Mouse (Mus musculus) heart, postnatal 0 days (tissue): ENCODE measurements around the gene Gm11992. TPM values are rescaled to one million over a fixed set of nuclear protein-coding genes. Genes with fewer than 3 reads are reported as not detected.

Experiments
- ATAC-seq: fragments of 200-750 bp; cut with Nextera tagmentation; 2 replicates; pipeline ENCODE4 v1.8.0; 2017; ENCODE audit warnings: low read depth, moderate number of reproducible peaks, moderate library complexity; ENCODE audit not compliant: insufficient read depth
- DNase-seq: peaks from one replicate; pipeline ENCODE4 v3.0.0-alpha.2; 2016; ENCODE audit warnings: low spot score
- H3K27ac ChIP-seq: fragments of 300-500 bp; sonication (generic); 2 replicates; pipeline ENCODE4 v1.5.1; 2014; ENCODE audit warnings: low read depth, mild to moderate bottlenecking
- H3K27me3 ChIP-seq: fragments of 300-500 bp; sonication (generic); 2 replicates; pipeline ENCODE4 v1.6.1; 2014; ENCODE audit warnings: low read length, mixed read lengths; ENCODE audit not compliant: control insufficient read depth, insufficient read depth
- H3K36me3 ChIP-seq: fragments of 300-500 bp; sonication (generic); replicated peaks from 2 replicates; pipeline ENCODE4 v1.6.1; 2014; ENCODE audit warnings: low read length, mixed read lengths; ENCODE audit not compliant: control insufficient read depth, insufficient read depth
- H3K4me1 ChIP-seq: fragments of 300-500 bp; sonication (generic); 2 replicates; pipeline ENCODE4 v1.6.1; 2014; ENCODE audit warnings: antibody characterized with exemption; ENCODE audit not compliant: control insufficient read depth, insufficient read depth
- H3K4me2 ChIP-seq: fragments of 300-500 bp; sonication (generic); 2 replicates; pipeline ENCODE4 v1.6.1; 2014; ENCODE audit warnings: low read depth, mild to moderate bottlenecking, low read length, moderate library complexity
- H3K4me3 ChIP-seq: fragments of 300-500 bp; sonication (generic); 2 replicates; pipeline ENCODE4 v1.5.1; 2014; ENCODE audit warnings: low read depth, low read length
- H3K9ac ChIP-seq: fragments of 300-500 bp; sonication (generic); replicated peaks from 2 replicates; pipeline ENCODE4 v1.6.1; 2014; ENCODE audit warnings: low read depth, low read length, mixed read lengths
- H3K9me3 ChIP-seq: fragments of 300-500 bp; sonication (generic); replicated peaks from 2 replicates; pipeline ENCODE4 v1.6.1; 2016; ENCODE audit warnings: low read length; ENCODE audit not compliant: control insufficient read depth
- CTCF ChIP-seq: IDR thresholded peaks from 2 replicates; pipeline ENCODE4 v1.5.1; 2016; ENCODE audit warnings: antibody characterized with exemption, control low read depth, low read depth
- EP300 ChIP-seq: IDR thresholded peaks from 2 replicates; pipeline ENCODE4 v1.6.1; 2016; ENCODE audit warnings: antibody characterized with exemption, low read depth
- whole genome bisulfite sequencing: fragments of 180-500 bp; shearing (Covaris S2); extraction: QIAGEN DNeasy Blood & Tissue Kit; methylation state at CpG from one replicate; pipeline ENCODE4 v1.1.7; 2014; 5-methylcytosine and 5-hydroxymethylcytosine counted together
- polyA plus RNA-seq: library from polyadenylated mRNA; unstranded; fragments of >200 nt; fragmentation: Nextera tagmentation; extraction: Ambion mirVana; gene quantifications from 2 replicates; pipeline ENCODE4 v1.2.1, GENCODE M21; 2015
- total RNA-seq: library from RNA; depleted of rRNA; stranded (reverse); fragments of >200 nt; gene quantifications from 2 replicates; pipeline ENCODE4 v1.2.3, GENCODE M21; 2014; ENCODE audit warnings: low replicate concordance; rRNA removed

Gene Gm11992
- total and polyA plus RNA-seq, 2 experiments from 2014 or later = 7.7 to 11.3 TPM

GRCm38 (mm10) chr11:9118421-9119121 is 70.2 kb downstream of the Gm11992 start:
- Histone ChIP-seq H3K36me3 (no peaks in the 10 kb centered on the region; the same call in 1 of the 2 replicates), H3K27ac (peak overlapping the region; percentile 89), H3K4me1 (peaks cover 14% of the 10 kb centered on the region), H3K9me3 (no peaks in the 10 kb centered on the region), H3K27me3 (0 out of 2 replicates have a peak, but pooled peaks cover 8% of the 10 kb centered on the region), H3K4me3 (peak overlapping the region; percentile 67), H3K9ac (peak overlapping the region; percentile 60), H3K4me2 (peak overlapping the region; percentile 96)
- WGBS = under 1% methylated on average over 40 of the region's 40 CpGs
- peak; percentile 75 for ATAC-seq
- DNase-seq = peak; percentile 55
- no peak for TF ChIP-seq EP300
- TF ChIP-seq CTCF = no peak

Other genes with a start within 250 kb of the Gm11992 start
- not detected in 2 replicates for gene Pkd1l1, start 75.3 kb upstream of the Gm11992 start, total RNA-seq
- gene Pkd1l1, start 75.3 kb upstream of the Gm11992 start, polyA plus RNA-seq = 0.01 TPM in 1 of 2 replicates, not detected in the other
- gene Hus1, start 37.4 kb upstream of the Gm11992 start, total RNA-seq = 13.7 and 14.4 TPM in 2 replicates
- 8.1 and 8.4 TPM in 2 replicates for gene Hus1, start 37.4 kb upstream of the Gm11992 start, polyA plus RNA-seq
- gene Sun3, start 397 bp downstream of the Gm11992 start, total RNA-seq = 1.9 TPM in 1 of 2 replicates, not detected in the other
- 2.3 and 3.0 TPM in 2 replicates for gene Sun3, start 397 bp downstream of the Gm11992 start, polyA plus RNA-seq
- 63.2 and 81.4 TPM in 2 replicates for gene Upp1, start 69.5 kb downstream of the Gm11992 start, total RNA-seq
- 65.0 and 73.4 TPM in 2 replicates for gene Upp1, start 69.5 kb downstream of the Gm11992 start, polyA plus RNA-seq
- under 0.01 and 0.04 TPM in 2 replicates for gene Abca13, start 143.3 kb downstream of the Gm11992 start, total RNA-seq
- gene Abca13, start 143.3 kb downstream of the Gm11992 start, polyA plus RNA-seq = under 0.01 TPM in 2 replicates